Mouse (Mus musculus) lung, postnatal 0 days (tissue): ENCODE results near the gene Pi4kb. TPM values are rescaled to one million over a fixed set of nuclear protein-coding genes. Genes with fewer than 3 reads are reported as not detected.

ENCODE experiments used
- ATAC-seq: fragments of 200-750 bp; cut with Nextera tagmentation; 2 replicates; pipeline ENCODE4 v1.8.0; 2017; ENCODE audit warnings: moderate library complexity
- DNase-seq: peaks from one replicate; pipeline ENCODE4 v3.0.0-alpha.2; 2016; ENCODE audit warnings: low spot score
- H3K27ac ChIP-seq: fragments of 300-500 bp; sonication (generic); 2 replicates; pipeline ENCODE4 v1.5.1; 2014; ENCODE audit warnings: antibody characterized with exemption, mild to moderate bottlenecking, low read length, mixed read lengths
- H3K27me3 ChIP-seq: fragments of 300-500 bp; sonication (generic); replicated peaks from 2 replicates; pipeline ENCODE4 v1.6.1; 2014; ENCODE audit warnings: low read length, mixed read lengths; ENCODE audit not compliant: insufficient read depth
- H3K36me3 ChIP-seq: fragments of 300-500 bp; sonication (generic); 2 replicates; pipeline ENCODE4 v1.6.1; 2014; ENCODE audit warnings: low read length, mixed read lengths; ENCODE audit not compliant: insufficient read depth
- H3K4me1 ChIP-seq: fragments of 300-500 bp; sonication (generic); 2 replicates; pipeline ENCODE4 v1.6.1; 2014; ENCODE audit warnings: antibody characterized with exemption, low read depth, low read length, mixed read lengths; ENCODE audit not compliant: insufficient read depth
- H3K4me2 ChIP-seq: fragments of 300-500 bp; sonication (generic); replicated peaks from 2 replicates; pipeline ENCODE4 v1.6.1; 2014; ENCODE audit warnings: low read depth, mild to moderate bottlenecking, low read length, moderate library complexity, mixed read lengths
- H3K4me3 ChIP-seq: fragments of 300-500 bp; sonication (generic); 2 replicates; pipeline ENCODE4 v1.5.1; 2014; ENCODE audit warnings: low read depth, low read length
- H3K9ac ChIP-seq: fragments of 300-500 bp; sonication (generic); replicated peaks from 2 replicates; pipeline ENCODE4 v1.6.1; 2014; ENCODE audit warnings: low read depth, mild to moderate bottlenecking
- H3K9me3 ChIP-seq: fragments of 300-500 bp; sonication (generic); 2 replicates; pipeline ENCODE4 v1.6.1; 2016; ENCODE audit warnings: low read length, mixed read lengths
- CTCF ChIP-seq: IDR thresholded peaks from 2 replicates; pipeline ENCODE4 v1.5.1; 2016; ENCODE audit warnings: antibody characterized with exemption, mild to moderate bottlenecking
- EP300 ChIP-seq: IDR thresholded peaks from 2 replicates; pipeline ENCODE4 v1.6.1; 2016; ENCODE audit warnings: antibody characterized with exemption, mild to moderate bottlenecking, control low read depth
- WGBS: fragments of 180-500 bp; shearing (Covaris S2); extraction: QIAGEN DNeasy Blood & Tissue Kit; methylation state at CpG from one replicate; pipeline ENCODE4 v1.1.7; 2014; 5-methylcytosine and 5-hydroxymethylcytosine counted together
- polyA plus RNA-seq: library from polyadenylated mRNA; unstranded; fragments of >200 nt; fragmentation: Nextera tagmentation; extraction: Ambion mirVana; gene quantifications from 2 replicates; pipeline ENCODE4 v1.2.1, GENCODE M21; 2015

Pi4kb gene
- polyA plus RNA-seq, 1 experiment from 2014 or later, result 13.6 TPM

DNA sequence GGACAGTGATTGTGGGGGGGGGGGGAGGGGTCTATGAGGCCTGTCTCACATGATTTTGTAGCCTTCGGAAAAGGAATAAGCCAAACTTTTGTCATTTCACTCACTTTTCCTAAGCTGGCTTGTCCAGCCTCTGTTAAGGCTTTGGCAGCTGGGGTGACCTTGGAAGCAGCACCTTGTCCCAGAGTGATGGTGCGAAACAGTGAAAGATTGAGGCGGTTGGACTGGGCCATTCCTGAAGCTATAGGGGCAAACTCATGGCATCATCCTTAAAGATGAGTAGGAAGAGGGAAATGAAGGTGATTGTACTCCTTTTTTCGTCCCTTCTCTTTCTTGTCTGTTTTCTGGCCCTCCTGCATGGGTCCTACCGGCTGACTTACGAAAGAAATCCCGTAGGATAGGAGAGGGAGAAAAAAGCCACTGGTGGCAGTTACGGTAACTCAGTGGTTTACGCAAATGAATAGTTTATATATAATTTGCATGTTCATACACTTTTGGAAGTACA is 454 bp upstream of the Pi4kb start:
- no peaks in the 10 kb centered on the region for H3K27me3 ChIP-seq
- peak overlapping the region; percentile 73 for H3K4me2 ChIP-seq
- H3K9me3 ChIP-seq, result no peaks in the 10 kb centered on the region
- no peak overlapping the region for H3K27ac ChIP-seq
- H3K9ac ChIP-seq, result peak overlapping the region; percentile 36; the same call in 1 of the 2 replicates
- 23% methylated on average over 9 of the region's 9 CpGs for WGBS
- no peak for TF ChIP-seq EP300
- DNase-seq, result no peak
- H3K4me1 ChIP-seq, result peaks cover 12% of the 10 kb centered on the region; the same call in 1 of the 2 replicates
- H3K4me3 ChIP-seq, result peak overlapping the region; percentile 94
- H3K36me3 ChIP-seq, result no peaks in the 10 kb centered on the region
- peak; percentile 10 for ATAC-seq

GRCm38 (mm10) chr3:94984312-94984711 is 9.8 kb downstream of the Pi4kb start:
- Histone ChIP-seq H3K4me2 (no peak overlapping the region), H3K27me3 (no peaks in the 10 kb centered on the region), H3K4me3 (no peak overlapping the region), H3K27ac (no peak overlapping the region), H3K4me1 (peaks cover 11% of the 10 kb centered on the region; the same call in 1 of the 2 replicates), H3K36me3 (peaks cover 9% of the 10 kb centered on the region; the same call in 1 of the 2 replicates), H3K9ac (no peak overlapping the region), H3K9me3 (no peaks in the 10 kb centered on the region)
- ATAC-seq (peak; percentile 72), DNase-seq (peak; percentile 40)
- WGBS, result 78% methylated on average over 11 of the region's 11 CpGs
- no peak for TF ChIP-seq EP300
- TF ChIP-seq CTCF, result no peak

- no peak for TF ChIP-seq CTCF
- no peak for TF ChIP-seq EP300
- H3K4me3 ChIP-seq, result no peak overlapping the region
- H3K27ac ChIP-seq, result no peak overlapping the region
- peaks cover 12% of the 10 kb centered on the region; the same call in 1 of the 2 replicates for H3K4me1 ChIP-seq
- no peak overlapping the region for H3K4me2 ChIP-seq
- no peak for ATAC-seq
- no peak overlapping the region for H3K9ac ChIP-seq
- H3K9me3 ChIP-seq, result no peaks in the 10 kb centered on the region
- peaks cover 9% of the 10 kb centered on the region; the same call in 1 of the 2 replicates for H3K36me3 ChIP-seq
- no peak for DNase-seq
- 96% methylated on average over 2 of the region's 2 CpGs for WGBS
- no peaks in the 10 kb centered on the region for H3K27me3 ChIP-seq
Observed at GRCm38 (mm10) chr3:94985513-94985912, 11.0 kb downstream of the Pi4kb start.

- no peaks in the 10 kb centered on the region for H3K27me3 ChIP-seq
- peaks cover 12% of the 10 kb centered on the region; the same call in 1 of the 2 replicates for H3K4me1 ChIP-seq
- ATAC-seq (peak; percentile 67), DNase-seq (peak; percentile 61)
- peak overlapping the region; percentile 16; the same call in 1 of the 2 replicates for H3K9ac ChIP-seq
- no peaks in the 10 kb centered on the region for H3K9me3 ChIP-seq
- TF ChIP-seq EP300 (no peak), CTCF (no peak)
- peaks cover 9% of the 10 kb centered on the region; the same call in 1 of the 2 replicates for H3K36me3 ChIP-seq
- H3K27ac ChIP-seq, result no peak overlapping the region
- no peak overlapping the region for H3K4me2 ChIP-seq
- no peak overlapping the region for H3K4me3 ChIP-seq
Observed at GRCm38 (mm10) chr3:94987578-94987977, 13.0 kb downstream of the Pi4kb start.

GRCm38 (mm10) chr3:94989159-94989761 is 14.7 kb downstream of the Pi4kb start:
- no peaks in the 10 kb centered on the region for H3K9me3 ChIP-seq
- H3K4me3 ChIP-seq, result no peak overlapping the region
- WGBS, result 23% methylated on average over 9 of the region's 9 CpGs
- DNase-seq (peak; percentile 33), ATAC-seq (peak; percentile 16; the same call in 1 of the 2 replicates)
- TF ChIP-seq CTCF, result no peak
- TF ChIP-seq EP300, result no peak
- peaks cover 18% of the 10 kb centered on the region for H3K36me3 ChIP-seq
- H3K9ac ChIP-seq, result no peak overlapping the region
- peaks cover 9% of the 10 kb centered on the region; the same call in 1 of the 2 replicates for H3K4me1 ChIP-seq
- peak overlapping the region; percentile 21; the same call in 1 of the 2 replicates for H3K27ac ChIP-seq
- H3K27me3 ChIP-seq, result no peaks in the 10 kb centered on the region
- H3K4me2 ChIP-seq, result 0 out of 2 replicates have a peak overlapping the region, but pooled peaks have one; percentile 23

DNA sequence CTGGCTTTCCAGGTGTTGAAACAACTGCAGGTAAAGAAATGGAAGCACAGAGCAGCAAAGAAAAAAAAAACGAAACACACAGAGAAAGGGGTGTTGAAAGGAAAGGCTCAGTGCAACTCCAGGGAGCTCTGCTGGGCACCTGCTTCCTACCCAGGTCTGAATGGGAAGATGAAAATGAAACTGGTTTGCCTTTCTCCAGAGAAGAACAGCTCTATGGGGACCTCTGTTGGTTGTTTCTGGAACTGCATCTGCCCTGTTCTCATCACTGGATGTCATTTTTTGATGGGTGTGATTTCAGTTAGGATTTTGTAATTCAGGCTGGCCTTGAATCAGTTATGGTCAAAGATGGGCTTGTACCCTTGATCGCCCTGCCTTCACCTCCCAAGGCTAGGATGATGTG is 22.4 kb downstream of the Pi4kb start:
- WGBS, result 29% methylated on average over 2 of the region's 2 CpGs
- DNase-seq, result peak; percentile 91
- Histone ChIP-seq H3K4me1 (no peaks in the 10 kb centered on the region), H3K27ac (no peak overlapping the region), H3K4me2 (no peak overlapping the region), H3K4me3 (no peak overlapping the region), H3K9me3 (no peaks in the 10 kb centered on the region), H3K27me3 (no peaks in the 10 kb centered on the region), H3K9ac (no peak overlapping the region), H3K36me3 (peaks cover 51% of the 10 kb centered on the region; the same call in 1 of the 2 replicates)
- no peak for TF ChIP-seq EP300
- TF ChIP-seq CTCF, result peak; percentile 95
- ATAC-seq, result peak; percentile 56
